Mouse (Mus musculus): ENCODE results near the gene Tnrc6a.

Tnrc6a gene

DNA sequence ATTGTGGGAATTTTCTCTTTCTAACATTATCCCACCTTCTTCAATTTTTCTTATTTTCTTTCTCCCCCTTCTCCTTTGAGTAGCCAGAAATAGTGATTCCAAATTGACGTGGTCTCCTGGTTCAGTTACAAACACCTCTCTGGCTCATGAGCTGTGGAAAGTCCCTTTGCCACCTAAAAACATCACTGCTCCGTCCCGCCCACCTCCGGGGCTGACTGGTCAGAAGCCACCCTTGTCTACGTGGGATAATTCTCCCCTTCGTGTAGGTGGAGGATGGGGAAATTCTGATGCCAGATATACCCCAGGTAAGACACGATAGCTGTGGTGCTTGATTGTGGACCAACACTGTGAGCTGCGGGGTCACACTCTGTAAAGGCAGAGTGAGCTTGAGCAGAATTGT, 66.1 kb downstream of the Tnrc6a start:
- DNase-seq (ENCODE audit: low read depth, low spot score) = no peak

DNA sequence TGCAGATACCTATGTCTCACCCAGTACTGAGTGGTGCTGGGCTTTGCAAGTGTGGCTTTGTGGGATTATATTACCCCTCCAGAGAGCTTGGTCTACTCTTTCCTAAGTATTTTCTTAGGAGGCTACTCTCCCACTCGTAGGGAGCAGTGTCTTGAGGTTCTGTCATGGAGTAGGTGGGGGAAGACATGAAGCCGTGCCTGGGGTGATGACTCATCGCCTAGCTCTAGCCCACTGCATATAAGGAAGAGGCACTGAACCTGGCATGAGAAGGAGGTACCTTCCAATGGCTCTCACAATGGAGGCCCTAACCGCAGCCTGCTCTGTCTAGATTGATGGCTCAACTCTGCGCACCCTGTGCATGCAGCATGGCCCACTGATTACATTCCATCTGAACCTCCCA, 68.0 kb downstream of the Tnrc6a start:
- no peak for DNase-seq (ENCODE audit: low read depth, low spot score)

DNA sequence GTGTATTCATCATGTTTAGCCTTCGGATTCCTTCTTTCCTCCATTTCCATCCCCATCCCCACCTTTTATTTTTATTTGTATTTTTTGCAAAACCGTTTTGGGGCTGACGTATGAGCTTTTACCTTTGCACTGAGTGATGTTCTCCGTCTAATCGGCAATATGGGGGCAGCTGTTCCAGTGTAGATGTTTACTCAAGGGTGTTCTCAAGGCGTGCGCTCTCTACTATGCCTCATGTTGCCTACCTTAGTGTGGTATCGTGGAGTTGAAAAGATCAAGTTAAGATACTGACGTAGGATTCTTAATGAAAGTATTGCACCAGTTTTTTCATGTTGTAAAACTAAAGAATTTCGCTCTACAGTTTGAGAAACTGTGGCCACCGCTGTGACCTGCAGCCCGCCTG, 69.5 kb downstream of the Tnrc6a start:
- no peak for DNase-seq (ENCODE audit: low read depth, low spot score)

DNA sequence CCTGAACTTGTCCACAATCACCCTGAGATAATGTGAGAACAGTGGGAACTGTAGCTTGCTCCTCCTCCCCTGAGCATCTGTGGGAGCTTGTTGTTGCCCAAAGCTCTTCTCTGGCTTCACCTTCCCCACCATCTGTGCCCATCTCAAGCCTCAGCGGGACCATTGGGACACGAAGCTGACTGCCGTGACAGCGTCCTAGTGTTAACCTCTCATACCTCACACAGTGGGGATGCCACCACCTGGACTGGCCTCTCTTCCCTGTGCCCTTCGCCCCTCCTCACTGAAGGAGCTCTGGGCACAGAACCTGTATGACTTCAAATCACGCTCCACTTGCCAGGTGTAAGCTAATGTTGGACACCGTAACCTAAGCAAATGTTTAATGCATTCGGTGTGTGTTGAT, 71.0 kb downstream of the Tnrc6a start:
- DNase-seq (ENCODE audit: low read depth, low spot score) = no peak

DNA sequence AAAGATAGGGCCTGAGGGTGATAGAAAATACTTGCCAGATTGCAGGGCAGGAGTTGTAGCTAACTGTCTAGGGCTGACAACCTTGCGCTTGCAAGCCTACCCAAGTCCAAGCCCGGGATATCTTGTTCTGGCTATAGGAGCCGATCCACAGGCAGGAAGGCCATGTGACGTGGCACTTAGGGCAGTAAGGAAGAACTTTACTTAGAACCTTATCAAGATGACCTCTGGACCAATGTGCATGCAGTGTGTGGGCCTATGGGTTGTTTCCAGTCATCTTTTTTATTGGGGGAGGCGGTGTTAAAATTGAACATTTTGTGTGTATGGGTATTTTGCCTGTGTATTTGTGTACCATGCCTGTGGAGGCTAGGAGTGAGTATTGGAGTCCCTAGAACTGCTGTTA, 72.7 kb downstream of the Tnrc6a start:
- no peak for DNase-seq (ENCODE audit: low read depth, low spot score)

DNA sequence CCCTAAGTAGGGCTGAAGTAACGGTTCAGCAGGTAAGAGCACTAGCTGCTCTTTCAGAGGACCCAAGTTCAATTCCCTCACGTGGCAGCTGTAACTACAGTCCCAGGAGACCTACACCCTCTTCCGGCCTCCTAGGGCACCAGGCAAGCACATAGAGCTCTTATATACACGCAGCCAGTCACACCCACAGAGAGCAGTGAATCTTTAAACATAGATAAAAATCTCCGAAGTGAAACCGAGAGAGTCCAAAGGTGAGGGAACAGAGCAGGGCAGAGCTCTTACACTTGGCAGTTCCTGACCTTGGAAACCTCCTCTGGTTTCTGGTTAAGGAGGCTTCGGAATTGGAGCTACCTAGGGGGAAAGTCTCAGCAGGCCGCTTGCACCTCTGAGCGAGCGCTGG, 75.0 kb downstream of the Tnrc6a start:
- no peak for DNase-seq (ENCODE audit: low read depth, low spot score)

- DNase-seq (ENCODE audit: low read depth, low spot score) = no peak
Observed at GRCm38 (mm10) chr7:123199151-123199550, 75.5 kb downstream of the Tnrc6a start.

GRCm38 (mm10) chr7:123199656-123200206, 76.0 kb downstream of the Tnrc6a start:
- no peak for DNase-seq (ENCODE audit: low read depth, low spot score)

DNA sequence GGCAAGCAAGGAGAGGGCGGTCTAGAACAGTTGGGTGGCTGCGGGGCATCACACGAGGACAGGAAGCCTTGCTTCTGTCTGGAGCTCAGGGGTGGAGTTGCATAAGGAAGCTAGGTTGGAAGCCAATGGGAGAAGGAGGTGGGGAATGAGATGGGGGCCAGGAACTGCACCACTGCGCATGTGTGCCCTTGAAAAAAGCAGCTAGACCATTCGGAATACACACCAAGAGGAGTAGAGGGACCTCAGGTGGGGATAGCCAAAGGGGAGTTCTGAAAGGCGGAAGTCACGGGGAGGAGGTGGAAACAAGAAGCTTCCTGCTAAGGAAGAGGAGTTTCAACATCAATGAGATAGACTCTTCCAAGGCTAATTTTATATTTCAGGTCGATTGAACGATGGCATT, 77.0 kb downstream of the Tnrc6a start:
- no peak for DNase-seq (ENCODE audit: low read depth, low spot score)

DNA sequence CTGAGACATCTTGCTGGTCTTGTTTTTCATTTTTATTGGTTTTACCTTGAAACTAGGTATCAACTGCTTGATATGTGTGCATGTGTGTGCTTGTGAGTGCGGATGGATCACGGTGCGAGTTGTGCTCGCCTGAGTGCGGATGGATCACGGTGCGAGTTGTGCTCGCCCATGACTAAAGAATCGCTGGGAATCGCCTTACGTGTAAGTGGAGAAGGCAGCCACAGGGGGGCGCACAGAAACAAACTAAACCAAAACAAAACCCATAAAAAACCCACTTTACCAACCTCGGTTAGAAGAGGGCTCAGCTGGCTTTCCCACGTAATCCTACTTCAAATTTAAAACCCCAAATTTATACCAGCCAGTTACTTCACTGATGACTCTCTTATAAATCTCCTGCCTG, 81.6 kb downstream of the Tnrc6a start:
- DNase-seq (ENCODE audit: low read depth, low spot score) = no peak

DNA sequence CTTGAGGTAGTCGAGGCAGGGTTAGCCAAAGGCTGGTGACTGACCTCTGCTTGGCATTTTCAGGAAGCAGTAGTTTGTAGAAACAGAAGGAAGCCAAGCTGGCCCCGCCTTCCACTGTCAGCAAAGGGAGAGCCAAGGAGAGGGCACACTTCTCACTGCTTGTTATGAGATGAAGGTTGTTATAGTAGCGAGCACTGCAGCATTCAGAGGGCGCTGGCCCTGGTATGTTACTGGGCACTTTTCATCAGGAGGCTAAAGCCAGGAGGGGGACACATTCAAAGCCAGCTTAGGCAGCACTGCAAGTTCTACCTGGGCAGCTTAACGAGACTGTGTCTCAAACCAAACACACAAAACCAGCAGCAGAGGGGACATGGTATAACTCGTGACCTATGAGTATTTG, 83.9 kb downstream of the Tnrc6a start:
- no peak for DNase-seq (ENCODE audit: low read depth, low spot score)

DNA sequence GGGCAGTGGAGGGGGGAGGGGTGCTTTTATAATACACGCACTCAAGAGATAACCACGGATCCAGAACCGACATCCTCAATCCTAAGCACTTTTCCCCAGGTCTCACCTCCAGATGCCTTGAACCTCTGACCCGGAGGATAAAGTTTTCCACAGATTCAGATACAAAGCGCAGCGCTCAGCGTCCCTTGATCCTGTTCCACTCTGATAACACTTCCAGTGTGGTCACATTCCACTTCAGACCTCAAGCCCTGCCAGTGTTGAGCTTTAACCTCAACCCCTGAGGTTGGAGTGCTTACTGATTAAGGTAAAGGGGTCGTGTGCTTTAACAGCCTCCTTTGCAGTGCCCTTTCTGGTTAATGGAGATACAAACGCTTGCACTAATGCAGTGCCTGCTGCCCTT, 86.2 kb downstream of the Tnrc6a start:
- no peak for DNase-seq (ENCODE audit: low read depth, low spot score)

DNA sequence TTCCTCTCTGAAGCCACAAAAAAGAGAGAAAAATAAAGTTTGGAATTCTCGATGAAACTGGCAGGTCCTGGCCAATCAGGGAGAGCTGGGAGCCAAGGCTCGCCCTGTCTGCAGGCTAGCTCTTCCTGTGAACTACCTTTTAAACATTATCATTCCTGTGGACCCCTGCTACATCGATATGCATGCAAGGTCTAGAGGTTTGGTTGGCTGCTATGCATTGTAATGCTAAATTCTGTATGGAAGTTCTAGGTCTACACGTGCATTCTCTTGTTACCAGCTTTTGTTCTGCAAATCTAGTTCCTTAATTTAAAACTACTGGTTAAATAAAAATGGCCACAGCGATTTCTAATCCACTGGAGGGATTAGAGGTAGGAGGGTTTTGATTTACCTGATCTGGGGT, 87.8 kb downstream of the Tnrc6a start:
- DNase-seq (ENCODE audit: low read depth, low spot score) = no peak

GRCm38 (mm10) chr7:123212316-123212715, 88.6 kb downstream of the Tnrc6a start:
- no peak for DNase-seq (ENCODE audit: low read depth, low spot score)

GRCm38 (mm10) chr7:123214365-123215075, 90.8 kb downstream of the Tnrc6a start, which contains the start of gene Slc5a11:
Gene Slc5a11 (plus strand): TSS chr7:123214780.
- no peak for DNase-seq (ENCODE audit: low read depth, low spot score)

GRCm38 (mm10) chr7:123215138-123215537, 91.5 kb downstream of the Tnrc6a start:
- DNase-seq (ENCODE audit: low read depth, low spot score) = no peak

- no peak for DNase-seq (ENCODE audit: low read depth, low spot score)
Observed at GRCm38 (mm10) chr7:123217448-123218354, 94.0 kb downstream of the Tnrc6a start.

DNA sequence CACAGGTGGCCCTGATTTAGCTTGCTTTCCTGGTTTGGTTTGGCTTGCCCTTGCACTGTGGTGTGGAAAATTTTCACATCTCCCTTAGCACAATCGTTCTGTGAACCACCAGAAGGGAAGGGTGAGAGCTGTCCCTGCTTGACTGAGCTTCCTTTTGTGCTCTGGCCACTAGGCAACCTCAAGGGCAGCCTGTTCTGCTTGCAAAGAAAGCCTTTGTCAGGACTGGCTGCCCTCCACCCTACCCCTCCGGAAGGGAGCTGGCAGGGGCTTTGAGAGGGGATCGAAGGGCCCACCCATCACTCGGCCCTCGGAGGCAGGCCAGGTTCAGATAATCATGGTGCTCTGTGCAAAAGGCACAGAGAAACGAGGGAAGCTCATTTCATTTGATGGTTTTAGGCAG, 94.9 kb downstream of the Tnrc6a start:
- no peak for DNase-seq (ENCODE audit: low read depth, low spot score)

DNA sequence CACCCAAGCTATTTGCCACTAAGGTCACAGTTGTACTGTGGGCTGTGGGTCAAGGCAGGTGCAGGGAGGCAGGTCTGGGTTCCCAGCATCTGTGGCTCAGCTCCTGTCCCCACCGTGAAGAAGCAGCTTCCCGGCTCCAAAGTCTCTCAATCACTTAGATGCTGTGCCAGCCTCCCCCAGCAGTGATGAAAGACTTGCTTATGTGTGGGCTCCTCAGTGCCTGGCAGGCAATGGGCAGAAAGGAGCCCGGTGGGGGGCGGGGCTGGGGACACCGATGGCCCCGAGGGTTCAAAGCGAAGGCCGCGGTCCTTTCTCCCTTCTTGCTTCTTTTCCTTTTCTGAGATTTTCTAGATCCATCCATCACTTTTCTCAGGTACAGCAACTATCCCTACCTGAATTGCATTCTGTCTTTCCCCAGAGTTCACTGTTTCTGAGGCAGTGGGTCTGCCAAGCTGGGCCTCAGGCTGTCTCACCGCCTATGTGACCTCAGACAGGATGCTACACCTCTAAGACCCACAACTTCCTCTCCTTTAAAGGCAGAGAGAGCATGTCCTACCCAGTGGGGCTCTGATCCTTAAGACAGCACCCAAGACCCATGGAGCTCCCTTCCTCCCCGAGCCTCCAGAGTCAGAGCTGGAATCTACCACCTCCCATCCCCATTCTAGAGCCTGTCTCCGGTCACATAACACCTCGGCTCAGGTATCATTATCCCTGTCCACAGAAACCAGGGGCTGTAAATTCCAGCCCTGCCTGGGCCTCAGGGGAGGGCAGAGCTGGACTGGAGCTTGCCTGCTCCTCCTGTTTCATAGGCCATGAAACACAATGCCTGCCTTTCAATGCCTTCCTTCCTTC, 96.3 kb downstream of the Tnrc6a start:
- DNase-seq (ENCODE audit: low read depth, low spot score) = no peak

DNA sequence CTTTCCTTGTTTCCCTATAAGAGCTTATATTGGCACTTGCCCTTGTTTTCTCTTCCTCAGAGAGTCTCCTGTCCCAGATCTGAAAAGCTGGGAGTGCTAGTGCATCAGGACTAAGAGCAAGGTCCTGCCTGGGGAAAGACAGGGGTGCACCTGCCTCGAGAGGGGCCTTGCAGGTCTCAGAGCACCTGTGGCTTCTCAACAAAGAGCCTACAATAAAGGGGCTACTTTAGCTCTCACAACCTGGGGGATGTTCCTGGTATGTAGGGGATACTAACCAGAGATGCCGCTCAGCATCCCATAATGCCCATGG, 96.9 kb downstream of the Tnrc6a start:
- DNase-seq (ENCODE audit: low read depth, low spot score) = no peak

GRCm38 (mm10) chr7:123224076-123224475, 100.4 kb downstream of the Tnrc6a start:
- DNase-seq (ENCODE audit: low read depth, low spot score) = no peak

DNA sequence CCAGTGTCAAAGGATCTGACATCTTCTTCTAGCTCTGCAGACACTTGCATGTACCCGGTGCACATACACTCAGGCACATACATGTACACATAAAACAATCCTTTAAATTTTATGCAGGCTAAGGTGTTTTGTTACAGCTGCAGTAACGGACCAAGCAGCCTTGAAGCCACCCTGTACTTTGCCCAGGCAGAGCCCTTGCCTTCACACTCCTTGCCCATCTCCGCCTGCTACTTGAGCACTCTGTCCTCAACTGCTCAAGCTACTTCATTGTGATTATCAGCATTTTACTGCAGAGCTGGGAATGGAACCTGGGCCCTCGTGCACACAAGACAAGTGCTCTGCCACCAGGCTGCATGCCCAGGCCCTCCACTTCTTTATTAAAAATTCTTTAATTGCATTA, 101.5 kb downstream of the Tnrc6a start:
- no peak for DNase-seq (ENCODE audit: low read depth, low spot score)

Measured in c-Kit-negative CD71-positive TER-119-positive erythroid progenitor cells, embryonic 14.5 days (primary cell).